Mouse (Mus musculus): ENCODE measurements around the gene Cpsf4. TPM values are rescaled to one million over a fixed set of nuclear protein-coding genes. Genes with fewer than 3 reads are reported as not detected.
"Not testable (repeated sequence)": the region's sequence is repeated elsewhere in the genome, so short reads cannot be mapped to it uniquely, and the experiment has no call there.

The Cpsf4 gene
- polyA plus RNA-seq, 1 experiment from 2014 or later, result 35.9 TPM

- Histone ChIP-seq H3K9ac (ENCODE audit: low read length) (no peak overlapping the region), H3K9me3 (ENCODE audit: control insufficient read depth, low read length) (no peaks in the 10 kb centered on the region), H3K36me3 (ENCODE audit: control insufficient read depth, insufficient read depth, low read length) (peaks cover 65% of the 10 kb centered on the region), H3K4me2 (no peak overlapping the region), H3K4me3 (ENCODE audit: low read depth, low read length) (no peak overlapping the region), H3K27ac (ENCODE audit: low read depth, low read length) (no peak overlapping the region), H3K4me1 (ENCODE audit: control insufficient read depth, insufficient read depth, low read length) (no peaks in the 10 kb centered on the region), H3K27me3 (ENCODE audit: control insufficient read depth, insufficient read depth, low read length) (no peaks in the 10 kb centered on the region)
- ATAC-seq (ENCODE audit: low FRiP score) (no peak), DNase-seq (ENCODE audit: low spot score, missing footprints) (no peak)
- 94% methylated on average over 11 of the region's 11 CpGs for WGBS
Observed at GRCm38 (mm10) chr5:145130191-145130590, 36.8 kb upstream of the Cpsf4 start.

- Histone ChIP-seq H3K27me3 (ENCODE audit: control insufficient read depth, insufficient read depth, low read length) (no peaks in the 10 kb centered on the region), H3K4me1 (ENCODE audit: control insufficient read depth, insufficient read depth, low read length) (no peaks in the 10 kb centered on the region), H3K9me3 (ENCODE audit: control insufficient read depth, low read length) (no peaks in the 10 kb centered on the region), H3K27ac (ENCODE audit: low read depth, low read length) (no peak overlapping the region), H3K9ac (ENCODE audit: low read length) (no peak overlapping the region), H3K36me3 (ENCODE audit: control insufficient read depth, insufficient read depth, low read length) (peaks cover 68% of the 10 kb centered on the region), H3K4me2 (no peak overlapping the region), H3K4me3 (ENCODE audit: low read depth, low read length) (no peak overlapping the region)
- DNase-seq (ENCODE audit: low spot score, missing footprints), result peak; percentile 75
- ATAC-seq (ENCODE audit: low FRiP score), result no peak
- 90% methylated on average over 3 of the region's 3 CpGs for WGBS
Observed at GRCm38 (mm10) chr5:145130995-145131394, 36.0 kb upstream of the Cpsf4 start.

GRCm38 (mm10) chr5:145133275-145133674 lies 33.7 kb upstream of the Cpsf4 start:
- 91% methylated on average over 6 of the region's 6 CpGs for WGBS
- ATAC-seq (ENCODE audit: low FRiP score); H3K4me1 ChIP-seq (ENCODE audit: control insufficient read depth, insufficient read depth, low read length); H3K9me3 ChIP-seq (ENCODE audit: control insufficient read depth, low read length); H3K27me3 ChIP-seq (ENCODE audit: control insufficient read depth, insufficient read depth, low read length); H3K9ac ChIP-seq (ENCODE audit: low read length); H3K27ac ChIP-seq (ENCODE audit: low read depth, low read length); H3K4me3 ChIP-seq (ENCODE audit: low read depth, low read length); H3K4me2 ChIP-seq: not testable (repeated sequence)
- peak; percentile 80 for DNase-seq (ENCODE audit: low spot score, missing footprints)
- H3K36me3 ChIP-seq (ENCODE audit: control insufficient read depth, insufficient read depth, low read length), result peaks cover 55% of the 10 kb centered on the region

GRCm38 (mm10) chr5:145138836-145139235 lies 28.2 kb upstream of the Cpsf4 start:
- no peaks in the 10 kb centered on the region for H3K27me3 ChIP-seq (ENCODE audit: control insufficient read depth, insufficient read depth, low read length)
- peaks cover 28% of the 10 kb centered on the region for H3K36me3 ChIP-seq (ENCODE audit: control insufficient read depth, insufficient read depth, low read length)
- H3K9me3 ChIP-seq (ENCODE audit: control insufficient read depth, low read length), result no peaks in the 10 kb centered on the region
- H3K27ac ChIP-seq (ENCODE audit: low read depth, low read length), result no peak overlapping the region
- H3K4me2 ChIP-seq, result peak overlapping the region; percentile 87
- WGBS, result 18% methylated on average over 6 of the region's 6 CpGs
- peak overlapping the region; percentile 92 for H3K9ac ChIP-seq (ENCODE audit: low read length)
- no peak for ATAC-seq (ENCODE audit: low FRiP score)
- DNase-seq (ENCODE audit: low spot score, missing footprints), result peak; percentile 87
- H3K4me3 ChIP-seq (ENCODE audit: low read depth, low read length), result peak overlapping the region; percentile 96
- H3K4me1 ChIP-seq (ENCODE audit: control insufficient read depth, insufficient read depth, low read length), result peaks cover 19% of the 10 kb centered on the region

- H3K9ac ChIP-seq (ENCODE audit: low read length), result peak within 1 kb of the TSS; percentile 92
- ATAC-seq (ENCODE audit: low FRiP score) (peak; percentile 95), DNase-seq (ENCODE audit: low spot score, missing footprints) (peak; percentile 99)
- peaks cover 21% of the 10 kb centered on the region for H3K36me3 ChIP-seq (ENCODE audit: control insufficient read depth, insufficient read depth, low read length)
- peak within 1 kb of the TSS; percentile 96 for H3K4me3 ChIP-seq (ENCODE audit: low read depth, low read length)
- H3K27ac ChIP-seq (ENCODE audit: low read depth, low read length), result peak within 1 kb of the TSS; percentile 72
- H3K4me1 ChIP-seq (ENCODE audit: control insufficient read depth, insufficient read depth, low read length), result peaks cover 19% of the 10 kb centered on the region
- under 1% methylated on average over 84 of the region's 84 CpGs for WGBS
- no peaks in the 10 kb centered on the region for H3K27me3 ChIP-seq (ENCODE audit: control insufficient read depth, insufficient read depth, low read length)
- no peaks in the 10 kb centered on the region for H3K9me3 ChIP-seq (ENCODE audit: control insufficient read depth, low read length)
- peak within 1 kb of the TSS; percentile 87 for H3K4me2 ChIP-seq
Observed at GRCm38 (mm10) chr5:145139571-145140519, 27.2 kb upstream of the Cpsf4 start, which contains the start of the genes Pdap1 and Bud31. Gene Pdap1, minus strand, starts transcription at chr5:145140238. Gene Bud31, plus strand, starts transcription at chr5:145140362.

GRCm38 (mm10) chr5:145140611-145141010 lies 26.4 kb upstream of the Cpsf4 start:
- ATAC-seq (ENCODE audit: low FRiP score) (no peak), DNase-seq (ENCODE audit: low spot score, missing footprints) (no peak)
- H3K9ac ChIP-seq (ENCODE audit: low read length), result peak overlapping the region; percentile 92
- H3K4me2 ChIP-seq, result peak overlapping the region; percentile 87
- H3K4me1 ChIP-seq (ENCODE audit: control insufficient read depth, insufficient read depth, low read length), result peaks cover 19% of the 10 kb centered on the region
- under 1% methylated on average over 18 of the region's 18 CpGs for WGBS
- peak overlapping the region; percentile 72; the same call in 1 of the 2 replicates for H3K27ac ChIP-seq (ENCODE audit: low read depth, low read length)
- peak overlapping the region; percentile 96 for H3K4me3 ChIP-seq (ENCODE audit: low read depth, low read length)
- H3K9me3 ChIP-seq (ENCODE audit: control insufficient read depth, low read length), result no peaks in the 10 kb centered on the region
- no peaks in the 10 kb centered on the region for H3K27me3 ChIP-seq (ENCODE audit: control insufficient read depth, insufficient read depth, low read length)
- H3K36me3 ChIP-seq (ENCODE audit: control insufficient read depth, insufficient read depth, low read length), result peaks cover 16% of the 10 kb centered on the region

GRCm38 (mm10) chr5:145147748-145148147 lies 19.3 kb upstream of the Cpsf4 start:
- DNase-seq (ENCODE audit: low spot score, missing footprints) (no peak), ATAC-seq (ENCODE audit: low FRiP score) (no peak)
- WGBS, result 91% methylated on average over 5 of the region's 5 CpGs
- Histone ChIP-seq H3K27ac (ENCODE audit: low read depth, low read length) (no peak overlapping the region), H3K9ac (ENCODE audit: low read length) (no peak overlapping the region), H3K4me3 (ENCODE audit: low read depth, low read length) (no peak overlapping the region), H3K4me2 (no peak overlapping the region), H3K36me3 (ENCODE audit: control insufficient read depth, insufficient read depth, low read length) (peaks cover 36% of the 10 kb centered on the region), H3K4me1 (ENCODE audit: control insufficient read depth, insufficient read depth, low read length) (no peaks in the 10 kb centered on the region), H3K27me3 (ENCODE audit: control insufficient read depth, insufficient read depth, low read length) (no peaks in the 10 kb centered on the region), H3K9me3 (ENCODE audit: control insufficient read depth, low read length) (no peaks in the 10 kb centered on the region)

- no peak for DNase-seq (ENCODE audit: low spot score, missing footprints)
- H3K27ac ChIP-seq (ENCODE audit: low read depth, low read length), result no peak overlapping the region
- H3K4me2 ChIP-seq, result no peak overlapping the region
- no peaks in the 10 kb centered on the region for H3K27me3 ChIP-seq (ENCODE audit: control insufficient read depth, insufficient read depth, low read length)
- H3K9ac ChIP-seq (ENCODE audit: low read length), result no peak overlapping the region
- H3K4me1 ChIP-seq (ENCODE audit: control insufficient read depth, insufficient read depth, low read length), result no peaks in the 10 kb centered on the region
- 94% methylated on average over 6 of the region's 6 CpGs for WGBS
- no peak overlapping the region for H3K4me3 ChIP-seq (ENCODE audit: low read depth, low read length)
- H3K9me3 ChIP-seq (ENCODE audit: control insufficient read depth, low read length), result no peaks in the 10 kb centered on the region
- H3K36me3 ChIP-seq (ENCODE audit: control insufficient read depth, insufficient read depth, low read length), result peaks cover 26% of the 10 kb centered on the region
- no peak for ATAC-seq (ENCODE audit: low FRiP score)
Observed at GRCm38 (mm10) chr5:145149294-145149693, 17.7 kb upstream of the Cpsf4 start.

- WGBS, result 93% methylated on average over 5 of the region's 5 CpGs
- no peak overlapping the region for H3K4me2 ChIP-seq
- no peak overlapping the region for H3K9ac ChIP-seq (ENCODE audit: low read length)
- no peaks in the 10 kb centered on the region for H3K4me1 ChIP-seq (ENCODE audit: control insufficient read depth, insufficient read depth, low read length)
- DNase-seq (ENCODE audit: low spot score, missing footprints) (no peak), ATAC-seq (ENCODE audit: low FRiP score) (no peak)
- no peak overlapping the region for H3K27ac ChIP-seq (ENCODE audit: low read depth, low read length)
- H3K27me3 ChIP-seq (ENCODE audit: control insufficient read depth, insufficient read depth, low read length), result no peaks in the 10 kb centered on the region
- H3K4me3 ChIP-seq (ENCODE audit: low read depth, low read length), result no peak overlapping the region
- peaks cover 13% of the 10 kb centered on the region for H3K36me3 ChIP-seq (ENCODE audit: control insufficient read depth, insufficient read depth, low read length)
- H3K9me3 ChIP-seq (ENCODE audit: control insufficient read depth, low read length), result no peaks in the 10 kb centered on the region
Observed at GRCm38 (mm10) chr5:145152690-145153089, 14.3 kb upstream of the Cpsf4 start.
